Mouse (Mus musculus) forebrain, embryonic 12.5 days (tissue): Measurements from ENCODE around the gene Slc7a4. TPM values are rescaled to one million over a fixed set of nuclear protein-coding genes. Genes with fewer than 3 reads are reported as not detected.
A peak's percentile ranks its signal among the peaks of the same experiment; 100 is the strongest.
"Not testable (repeated sequence)": the region's sequence is repeated elsewhere in the genome, so short reads cannot be mapped to it uniquely, and the experiment has no call there.

ENCODE experiments used
- ATAC-seq: fragments of 200-750 bp; cut with Nextera tagmentation; 2 replicates; pipeline ENCODE4 v1.8.0; 2017; ENCODE audit warnings: moderate TSS enrichment; ENCODE audit not compliant: low FRiP score
- H3K27ac ChIP-seq: fragments of 300-500 bp; sonication (generic); 2 replicates; pipeline ENCODE4 v1.5.1; 2016; ENCODE audit warnings: mild to moderate bottlenecking
- H3K27me3 ChIP-seq: fragments of 300-500 bp; sonication (generic); 2 replicates; pipeline ENCODE4 v1.6.1; 2016; ENCODE audit warnings: mild to moderate bottlenecking
- H3K36me3 ChIP-seq: fragments of 300-500 bp; sonication (generic); replicated peaks from 2 replicates; pipeline ENCODE4 v1.6.1; 2016; ENCODE audit warnings: mild to moderate bottlenecking
- H3K4me1 ChIP-seq: fragments of 300-500 bp; sonication (generic); 2 replicates; pipeline ENCODE4 v1.6.1; 2016
- H3K4me2 ChIP-seq: fragments of 300-500 bp; sonication (generic); 2 replicates; pipeline ENCODE4 v1.6.1; 2016; ENCODE audit warnings: mild to moderate bottlenecking, moderate library complexity
- H3K4me3 ChIP-seq: fragments of 300-500 bp; sonication (generic); replicated peaks from 2 replicates; pipeline ENCODE4 v1.5.1; 2016; ENCODE audit warnings: mild to moderate bottlenecking
- H3K9ac ChIP-seq: fragments of 300-500 bp; sonication (generic); 2 replicates; pipeline ENCODE4 v1.6.1; 2016; ENCODE audit warnings: mild to moderate bottlenecking
- H3K9me3 ChIP-seq: fragments of 300-500 bp; sonication (generic); 2 replicates; pipeline ENCODE4 v1.6.1; 2016
- WGBS: fragments of 180-500 bp; shearing (Covaris S2); methylation state at CpG from one replicate; pipeline ENCODE4 v1.1.7; 2016; 5-methylcytosine and 5-hydroxymethylcytosine counted together
- polyA plus RNA-seq: library from polyadenylated mRNA; unstranded; fragments of >200 nt; fragmentation: Nextera tagmentation; extraction: Ambion mirVana; gene quantifications from 2 replicates; pipeline ENCODE4 v1.2.1, GENCODE M21; 2016

Gene Slc7a4
- polyA plus RNA-seq, 1 experiment from 2014 or later = 6.6 TPM

GRCm38 (mm10) chr16:17559396-17560027 is 23.5 kb downstream of the Slc7a4 start:
- H3K4me3 ChIP-seq = no peak overlapping the region
- H3K4me2 ChIP-seq = peak overlapping the region; percentile 25
- 62% methylated on average over 9 of the region's 9 CpGs for WGBS
- no peaks in the 10 kb centered on the region for H3K9me3 ChIP-seq
- H3K9ac ChIP-seq = peak overlapping the region; percentile 25; the same call in 1 of the 2 replicates
- H3K36me3 ChIP-seq = no peaks in the 10 kb centered on the region
- no peak for ATAC-seq
- peaks cover 46% of the 10 kb centered on the region for H3K27me3 ChIP-seq
- H3K27ac ChIP-seq = 0 out of 2 replicates have a peak overlapping the region, but pooled peaks have one; percentile 9
- peaks cover 54% of the 10 kb centered on the region for H3K4me1 ChIP-seq

GRCm38 (mm10) chr16:17558811-17559210 is 24.2 kb downstream of the Slc7a4 start:
- Histone ChIP-seq H3K36me3 (no peaks in the 10 kb centered on the region), H3K27ac (0 out of 2 replicates have a peak overlapping the region, but pooled peaks have one; percentile 25), H3K4me1 (peaks cover 61% of the 10 kb centered on the region), H3K9me3 (no peaks in the 10 kb centered on the region), H3K9ac (peak overlapping the region; percentile 25; the same call in 1 of the 2 replicates), H3K4me2 (peak overlapping the region; percentile 25), H3K27me3 (peaks cover 43% of the 10 kb centered on the region), H3K4me3 (no peak overlapping the region)
- no peak for ATAC-seq
- WGBS = 0% methylated on average over 5 of the region's 5 CpGs

GRCm38 (mm10) chr16:17557947-17558480 is 25.0 kb downstream of the Slc7a4 start:
- Histone ChIP-seq H3K4me3 (no peak overlapping the region), H3K9me3 (no peaks in the 10 kb centered on the region), H3K27me3 (peaks cover 43% of the 10 kb centered on the region), H3K9ac (no peak overlapping the region), H3K4me2 (peak overlapping the region; percentile 25; the same call in 1 of the 2 replicates), H3K36me3 (no peaks in the 10 kb centered on the region), H3K4me1 (peaks cover 63% of the 10 kb centered on the region), H3K27ac (peak overlapping the region; percentile 25; the same call in 1 of the 2 replicates)
- WGBS = 0% methylated on average over 5 of the region's 5 CpGs
- ATAC-seq = no peak

GRCm38 (mm10) chr16:17556907-17557306 is 26.1 kb downstream of the Slc7a4 start:
- Histone ChIP-seq H3K4me1 (peaks cover 57% of the 10 kb centered on the region), H3K4me3 (no peak overlapping the region), H3K4me2 (no peak overlapping the region), H3K27ac (no peak overlapping the region), H3K36me3 (no peaks in the 10 kb centered on the region), H3K27me3 (peaks cover 33% of the 10 kb centered on the region), H3K9ac (no peak overlapping the region), H3K9me3 (no peaks in the 10 kb centered on the region)
- 62% methylated on average over 4 of the region's 4 CpGs for WGBS
- ATAC-seq = no peak

- Histone ChIP-seq H3K4me1 (peaks cover 50% of the 10 kb centered on the region), H3K27ac (no peak overlapping the region), H3K27me3 (peaks cover 27% of the 10 kb centered on the region; the same call in 1 of the 2 replicates), H3K9ac (no peak overlapping the region), H3K4me2 (no peak overlapping the region), H3K36me3 (no peaks in the 10 kb centered on the region), H3K4me3 (no peak overlapping the region), H3K9me3 (no peaks in the 10 kb centered on the region)
- 90% methylated on average over 4 of the region's 4 CpGs for WGBS
- no peak for ATAC-seq
Measured at GRCm38 (mm10) chr16:17556180-17556579, 26.8 kb downstream of the Slc7a4 start.

- 11% methylated on average over 4 of the region's 4 CpGs for WGBS
Measured at GRCm38 (mm10) chr16:17554702-17555101, 28.3 kb downstream of the Slc7a4 start.

GRCm38 (mm10) chr16:17553910-17554685 is 28.9 kb downstream of the Slc7a4 start:
- Histone ChIP-seq H3K27me3 (0 out of 2 replicates have a peak, but pooled peaks cover 10% of the 10 kb centered on the region), H3K9me3 (no peaks in the 10 kb centered on the region)
- WGBS = 7% methylated on average over 18 of the region's 18 CpGs

More at GRCm38 (mm10) chr16:17554702-17555101, 28.3 kb downstream of the Slc7a4 start:
- H3K36me3 ChIP-seq, H3K9ac ChIP-seq, H3K4me3 ChIP-seq, H3K9me3 ChIP-seq: not testable (repeated sequence)
- Histone ChIP-seq H3K4me1 (peaks cover 35% of the 10 kb centered on the region), H3K27me3 (0 out of 2 replicates have a peak, but pooled peaks cover 14% of the 10 kb centered on the region), H3K27ac (peak overlapping the region; percentile 81), H3K4me2 (peak overlapping the region; percentile 45)
- ATAC-seq = peak; percentile 54; the same call in 1 of the 2 replicates

GRCm38 (mm10) chr16:17552837-17553236 is 30.2 kb downstream of the Slc7a4 start:
- H3K4me3 ChIP-seq = no peak overlapping the region
- no peak overlapping the region for H3K9ac ChIP-seq
- no peak overlapping the region for H3K27ac ChIP-seq
- 88% methylated on average over 7 of the region's 7 CpGs for WGBS
- ATAC-seq = no peak
- H3K4me2 ChIP-seq = no peak overlapping the region
- H3K36me3 ChIP-seq = no peaks in the 10 kb centered on the region
- 0 out of 2 replicates have a peak, but pooled peaks cover 7% of the 10 kb centered on the region for H3K27me3 ChIP-seq
- no peaks in the 10 kb centered on the region for H3K9me3 ChIP-seq
- H3K4me1 ChIP-seq = peaks cover 19% of the 10 kb centered on the region

More at GRCm38 (mm10) chr16:17553910-17554685, 28.9 kb downstream of the Slc7a4 start:
- Histone ChIP-seq H3K4me2 (peak overlapping the region; percentile 45), H3K36me3 (no peaks in the 10 kb centered on the region), H3K9ac (peak overlapping the region; percentile 36; the same call in 1 of the 2 replicates), H3K4me1 (peaks cover 31% of the 10 kb centered on the region), H3K4me3 (peak overlapping the region; percentile 15; the same call in 1 of the 2 replicates), H3K27ac (peak overlapping the region; percentile 81)
- ATAC-seq = peak; percentile 73

GRCm38 (mm10) chr16:17542632-17543031 is 40.4 kb downstream of the Slc7a4 start:
- H3K9me3 ChIP-seq = no peaks in the 10 kb centered on the region
- ATAC-seq = no peak
- no peak overlapping the region for H3K4me2 ChIP-seq
- H3K27ac ChIP-seq = no peak overlapping the region
- no peak overlapping the region for H3K4me3 ChIP-seq
- peaks cover 9% of the 10 kb centered on the region; the same call in 1 of the 2 replicates for H3K27me3 ChIP-seq
- WGBS = 88% methylated on average over 2 of the region's 2 CpGs
- no peaks in the 10 kb centered on the region for H3K36me3 ChIP-seq
- no peak overlapping the region for H3K9ac ChIP-seq
- no peaks in the 10 kb centered on the region for H3K4me1 ChIP-seq

GRCm38 (mm10) chr16:17536584-17536983 is 46.4 kb downstream of the Slc7a4 start:
- ATAC-seq = no peak
- H3K4me3 ChIP-seq = no peak overlapping the region
- peaks cover 6% of the 10 kb centered on the region for H3K4me1 ChIP-seq
- H3K36me3 ChIP-seq = no peaks in the 10 kb centered on the region
- H3K27ac ChIP-seq = no peak overlapping the region
- no peak overlapping the region for H3K4me2 ChIP-seq
- H3K27me3 ChIP-seq = peaks cover 9% of the 10 kb centered on the region; the same call in 1 of the 2 replicates
- H3K9ac ChIP-seq = no peak overlapping the region
- 94% methylated on average over 3 of the region's 3 CpGs for WGBS
- no peaks in the 10 kb centered on the region for H3K9me3 ChIP-seq

- Histone ChIP-seq H3K4me1 (peaks cover 19% of the 10 kb centered on the region), H3K36me3 (peaks cover 13% of the 10 kb centered on the region), H3K27ac (no peak overlapping the region), H3K9me3 (no peaks in the 10 kb centered on the region), H3K27me3 (no peaks in the 10 kb centered on the region), H3K4me3 (no peak overlapping the region), H3K4me2 (no peak overlapping the region), H3K9ac (no peak overlapping the region)
- ATAC-seq = no peak
- 74% methylated on average over 14 of the region's 14 CpGs for WGBS
Measured at GRCm38 (mm10) chr16:17532676-17533329, 50.2 kb downstream of the Slc7a4 start.
